Mouse (Mus musculus) liver, embryonic 11.5 days (tissue): Measurements from ENCODE around the gene AA986860. TPM values are rescaled to one million over a fixed set of nuclear protein-coding genes. Genes with fewer than 3 reads are reported as not detected.

Experiments used
- polyA plus RNA-seq: library from polyadenylated mRNA; unstranded; fragments of >200 nt; fragmentation: Nextera tagmentation; extraction: Ambion mirVana; gene quantifications from 2 replicates; pipeline ENCODE4 v1.2.1, GENCODE M21; 2014

Gene AA986860
- polyA plus RNA-seq, 1 experiment from 2014 or later: 7.1 TPM

Other genes with a start within 250 kb of the AA986860 start
- gene Zp3r, start 102.4 kb upstream of the AA986860 start, polyA plus RNA-seq: not detected in 2 replicates
- gene C4bp, start 70.3 kb upstream of the AA986860 start, polyA plus RNA-seq: 0.34 and 0.47 TPM in 2 replicates
- gene Gm29427, start 16.2 kb upstream of the AA986860 start, polyA plus RNA-seq: not detected in 2 replicates
- gene Yod1, start 14.6 kb upstream of the AA986860 start, polyA plus RNA-seq: 26.5 and 26.6 TPM in 2 replicates
- gene Pfkfb2, start 2.7 kb upstream of the AA986860 start, polyA plus RNA-seq: 4.9 and 6.1 TPM in 2 replicates
- not detected in 2 replicates for gene Fcamr, start 68.9 kb downstream of the AA986860 start, polyA plus RNA-seq
- 0.12 and 0.25 TPM in 2 replicates for gene Pigr, start 94.7 kb downstream of the AA986860 start, polyA plus RNA-seq
- not detected in 2 replicates for gene Fcmr, start 133.7 kb downstream of the AA986860 start, polyA plus RNA-seq
- not detected in 2 replicates for gene Il24, start 155.5 kb downstream of the AA986860 start, polyA plus RNA-seq
- not detected in 2 replicates for gene Il20, start 179.5 kb downstream of the AA986860 start, polyA plus RNA-seq
- gene Il19, start 208.1 kb downstream of the AA986860 start, polyA plus RNA-seq: not detected in 2 replicates